Mouse (Mus musculus) c-Kit-positive CD71-positive TER-119-positive erythroid progenitor cells, embryonic 14.5 days (primary cell): Measurements from ENCODE around the gene Olfr303.
"Not testable (repeated sequence)": the region's sequence is repeated elsewhere in the genome, so short reads cannot be mapped to it uniquely, and the experiment has no call there.

Experiments
- DNase-seq: peaks from one replicate; pipeline ENCODE4 v3.0.0-alpha.2; 2013; ENCODE audit warnings: low spot score

Olfr303 gene

GRCm38 (mm10) chr7:86397689-86398088 is at the start of gene Olfr303:
Olfr303 (minus strand) TSS chr7:86397789.
- no peak for DNase-seq

GRCm38 (mm10) chr7:86403546-86403945 is 6.0 kb upstream of the Olfr303 start, which contains the start of gene Olfr301:
Olfr301 (plus strand) TSS chr7:86403846.
- no peak for DNase-seq

- no peak for DNase-seq
Measured at GRCm38 (mm10) chr7:86386558-86386957, 11.0 kb downstream of the Olfr303 start, which contains the start of gene Olfr304. Olfr304 (minus strand) TSS chr7:86386658.

- DNase-seq = no peak
Measured at GRCm38 (mm10) chr7:86385769-86386168, 11.8 kb downstream of the Olfr303 start.

- no peak for DNase-seq
Measured at GRCm38 (mm10) chr7:86366828-86367227, 30.8 kb downstream of the Olfr303 start, which contains the start of gene Olfr305. Olfr305 (minus strand) TSS chr7:86366928.

GRCm38 (mm10) chr7:86346296-86346695 is 51.3 kb downstream of the Olfr303 start:
- DNase-seq = not testable (repeated sequence)

GRCm38 (mm10) chr7:86344253-86344652 is 53.3 kb downstream of the Olfr303 start:
- no peak for DNase-seq

GRCm38 (mm10) chr7:86342881-86343565 is 54.6 kb downstream of the Olfr303 start:
- DNase-seq = no peak
